Mouse (Mus musculus) myocyte (in vitro differentiated cells): ENCODE results near the gene Cyp4f40.

ENCODE experiments used
- MAX ChIP-seq: IDR thresholded peaks from one replicate; pipeline ENCODE4 v1.6.1; 2011; ENCODE audit warnings: low read depth, mild to moderate bottlenecking, control low read depth
- POLR2A ChIP-seq: IDR thresholded peaks from one replicate; pipeline ENCODE4 v1.6.1; 2011; ENCODE audit warnings: low read depth, mild to moderate bottlenecking, control low read depth, moderate library complexity; ENCODE audit not compliant: insufficient read length
- POLR2AphosphoS2 ChIP-seq: IDR thresholded peaks from one replicate; pipeline ENCODE4 v1.6.1; 2011; ENCODE audit warnings: low read depth, control low read depth; ENCODE audit not compliant: insufficient read length

DNA sequence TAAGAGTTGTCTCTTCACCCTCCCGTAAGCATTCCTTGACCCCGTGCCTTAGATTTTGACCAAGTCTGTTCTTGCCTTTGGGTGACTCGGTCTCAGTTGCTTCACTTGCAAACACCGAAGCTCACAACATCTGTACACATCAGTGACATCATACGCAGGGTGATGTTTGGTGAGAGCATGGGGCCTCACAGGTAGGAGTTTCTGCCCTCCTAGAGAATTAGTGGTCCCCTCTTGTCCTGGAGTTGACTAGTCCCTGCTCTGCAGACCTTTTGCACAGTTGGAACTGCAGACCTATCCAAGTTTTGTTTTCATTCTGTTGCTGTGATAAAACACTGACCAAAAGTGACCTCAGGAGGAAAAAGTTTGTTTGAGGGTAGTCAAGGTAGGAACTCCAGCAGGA, 28.0 kb downstream of the Cyp4f40 start:
- TF ChIP-seq POLR2AphosphoS2, result no peak
- no peak for TF ChIP-seq POLR2A
- TF ChIP-seq MAX, result no peak
